Mouse (Mus musculus): ENCODE results near the gene Sobp. TPM values are rescaled to one million over a fixed set of nuclear protein-coding genes. Genes with fewer than 3 reads are reported as not detected.

The Sobp gene
- polyA plus RNA-seq, 1 experiment: 1.8 TPM

DNA sequence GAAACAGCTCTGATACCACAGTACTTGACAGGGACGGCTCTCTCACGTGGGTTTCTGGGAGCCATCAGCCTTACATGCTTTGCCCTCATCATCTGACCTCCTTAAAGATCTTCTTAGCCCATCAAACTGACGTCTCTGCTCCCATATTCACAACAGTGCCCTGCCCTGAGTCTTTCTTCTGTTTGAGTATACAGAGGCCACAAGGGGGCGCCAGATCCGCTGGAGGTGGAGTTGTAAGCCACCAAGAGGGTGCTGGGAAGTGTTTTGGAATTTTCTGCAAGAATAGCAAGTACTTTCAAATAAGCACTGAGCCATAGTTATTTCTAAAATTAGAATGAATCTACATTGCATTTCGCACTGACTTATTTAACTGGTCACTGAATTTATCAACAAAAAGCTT is 37.5 kb upstream of the Sobp start:
- H3K27me3 ChIP-seq (ENCODE audit: control insufficient read depth, insufficient read depth, low read length): no peaks in the 10 kb centered on the region

DNA sequence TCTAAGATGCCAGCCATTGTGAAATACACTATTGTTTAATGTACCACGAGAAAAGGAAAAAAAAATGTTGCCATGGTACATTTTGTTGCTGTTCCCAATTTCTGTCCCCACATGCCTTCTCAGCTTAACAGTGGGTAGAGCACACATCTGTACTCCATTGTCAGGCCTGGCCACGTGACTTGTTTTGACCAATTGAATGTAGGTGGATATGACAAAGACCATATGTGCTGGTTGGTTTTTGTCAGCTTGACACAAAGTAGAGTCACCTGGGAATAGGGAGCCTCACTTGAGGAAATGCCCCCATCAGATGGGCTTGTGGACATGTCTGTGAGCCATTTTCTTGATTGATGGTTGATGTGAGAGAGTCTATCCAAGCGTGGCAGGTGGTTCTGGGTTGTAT is 29.5 kb upstream of the Sobp start:
- Histone ChIP-seq H3K4me3 (ENCODE audit: control insufficient read depth, low read depth, low read length) (no peak overlapping the region), H3K27me3 (ENCODE audit: control insufficient read depth, insufficient read depth, low read length) (no peaks in the 10 kb centered on the region), H3K36me3 (ENCODE audit: control insufficient read depth, insufficient read depth, low read length) (no peaks in the 10 kb centered on the region), H3K4me1 (ENCODE audit: control insufficient read depth, insufficient read depth, low read length) (no peaks in the 10 kb centered on the region), H3K27ac (ENCODE audit: control insufficient read depth, insufficient read depth, low read depth, low read length) (no peak overlapping the region)
- TF ChIP-seq POLR2A (IDR thresholded peaks at IDR 0.05; ENCODE audit: control insufficient read depth, low read depth, low read length): no peak
- TF ChIP-seq CTCF (IDR thresholded peaks at IDR 0.05; ENCODE audit: control insufficient read depth, insufficient read depth, insufficient replicate concordance, low read depth, low read length): no peak

More for the DNA sequence above, 37.5 kb upstream of the Sobp start:
- H3K4me1 ChIP-seq (ENCODE audit: control insufficient read depth, insufficient read depth, low read length): no peaks in the 10 kb centered on the region
- H3K27ac ChIP-seq (ENCODE audit: control insufficient read depth, insufficient read depth, low read depth, low read length): no peak overlapping the region
- no peak overlapping the region for H3K4me3 ChIP-seq (ENCODE audit: control insufficient read depth, low read depth, low read length)
- H3K36me3 ChIP-seq (ENCODE audit: control insufficient read depth, insufficient read depth, low read length): no peaks in the 10 kb centered on the region
- peak; percentile 70; the same call in 1 of the 2 replicates for TF ChIP-seq CTCF (IDR thresholded peaks at IDR 0.05; ENCODE audit: control insufficient read depth, insufficient read depth, insufficient replicate concordance, low read depth, low read length)
- TF ChIP-seq POLR2A (IDR thresholded peaks at IDR 0.05; ENCODE audit: control insufficient read depth, low read depth, low read length): no peak

- Histone ChIP-seq H3K27me3 (ENCODE audit: control insufficient read depth, insufficient read depth, low read length) (no peaks in the 10 kb centered on the region), H3K27ac (ENCODE audit: control insufficient read depth, insufficient read depth, low read depth, low read length) (no peak overlapping the region), H3K4me1 (ENCODE audit: control insufficient read depth, insufficient read depth, low read length) (no peaks in the 10 kb centered on the region), H3K36me3 (ENCODE audit: control insufficient read depth, insufficient read depth, low read length) (no peaks in the 10 kb centered on the region), H3K4me3 (ENCODE audit: control insufficient read depth, low read depth, low read length) (no peak overlapping the region)
- TF ChIP-seq CTCF (IDR thresholded peaks at IDR 0.05; ENCODE audit: control insufficient read depth, insufficient read depth, insufficient replicate concordance, low read depth, low read length): no peak
- no peak for TF ChIP-seq POLR2A (IDR thresholded peaks at IDR 0.05; ENCODE audit: control insufficient read depth, low read depth, low read length)
These were observed 25.9 kb upstream of the Sobp start for GRCm38 (mm10) chr10:43200206-43200605.

- TF ChIP-seq POLR2A (IDR thresholded peaks at IDR 0.05; ENCODE audit: control insufficient read depth, low read depth, low read length) (no peak), CTCF (IDR thresholded peaks at IDR 0.05; ENCODE audit: control insufficient read depth, insufficient read depth, insufficient replicate concordance, low read depth, low read length) (no peak)
- Histone ChIP-seq H3K27me3 (ENCODE audit: control insufficient read depth, insufficient read depth, low read length) (no peaks in the 10 kb centered on the region), H3K36me3 (ENCODE audit: control insufficient read depth, insufficient read depth, low read length) (no peaks in the 10 kb centered on the region), H3K27ac (ENCODE audit: control insufficient read depth, insufficient read depth, low read depth, low read length) (no peak overlapping the region), H3K4me1 (ENCODE audit: control insufficient read depth, insufficient read depth, low read length) (no peaks in the 10 kb centered on the region), H3K4me3 (ENCODE audit: control insufficient read depth, low read depth, low read length) (no peak overlapping the region)
These were observed 6.1 kb upstream of the Sobp start for GRCm38 (mm10) chr10:43180313-43180912.

DNA sequence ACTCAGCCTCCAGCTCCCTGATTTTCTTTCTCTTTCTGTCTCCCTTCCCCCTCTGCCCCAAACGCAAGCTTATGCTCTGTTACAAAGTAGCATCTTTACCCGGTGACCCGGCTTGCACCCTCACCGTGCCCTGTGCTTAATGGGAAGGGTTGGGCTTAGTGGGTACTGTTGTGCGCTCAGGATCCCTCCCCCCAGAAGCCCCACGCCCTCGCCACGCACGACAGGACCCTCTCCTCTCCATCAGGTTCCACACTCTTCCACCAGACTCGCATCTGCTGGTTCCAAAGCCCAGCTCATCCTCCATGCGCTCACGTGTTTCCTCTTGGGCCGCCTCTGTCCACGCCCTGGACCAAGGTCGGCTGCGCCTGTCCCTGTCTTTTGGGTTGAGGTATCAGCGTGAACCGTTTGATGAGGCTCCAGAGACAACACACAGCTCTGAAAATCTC is 849 bp upstream of the Sobp start:
- Histone ChIP-seq H3K4me3 (ENCODE audit: control insufficient read depth, low read depth, low read length) (peak overlapping the region; percentile 85), H3K27ac (ENCODE audit: control insufficient read depth, insufficient read depth, low read depth, low read length) (peak overlapping the region; percentile 81; the same call in 1 of the 2 replicates), H3K36me3 (ENCODE audit: control insufficient read depth, insufficient read depth, low read length) (no peaks in the 10 kb centered on the region), H3K4me1 (ENCODE audit: control insufficient read depth, insufficient read depth, low read length) (peaks cover 5% of the 10 kb centered on the region), H3K27me3 (ENCODE audit: control insufficient read depth, insufficient read depth, low read length) (no peaks in the 10 kb centered on the region; the same call in none of the 2 replicates)
- TF ChIP-seq CTCF (IDR thresholded peaks at IDR 0.05; ENCODE audit: control insufficient read depth, insufficient read depth, insufficient replicate concordance, low read depth, low read length) (no peak), POLR2A (IDR thresholded peaks at IDR 0.05; ENCODE audit: control insufficient read depth, low read depth, low read length) (no peak)

DNA sequence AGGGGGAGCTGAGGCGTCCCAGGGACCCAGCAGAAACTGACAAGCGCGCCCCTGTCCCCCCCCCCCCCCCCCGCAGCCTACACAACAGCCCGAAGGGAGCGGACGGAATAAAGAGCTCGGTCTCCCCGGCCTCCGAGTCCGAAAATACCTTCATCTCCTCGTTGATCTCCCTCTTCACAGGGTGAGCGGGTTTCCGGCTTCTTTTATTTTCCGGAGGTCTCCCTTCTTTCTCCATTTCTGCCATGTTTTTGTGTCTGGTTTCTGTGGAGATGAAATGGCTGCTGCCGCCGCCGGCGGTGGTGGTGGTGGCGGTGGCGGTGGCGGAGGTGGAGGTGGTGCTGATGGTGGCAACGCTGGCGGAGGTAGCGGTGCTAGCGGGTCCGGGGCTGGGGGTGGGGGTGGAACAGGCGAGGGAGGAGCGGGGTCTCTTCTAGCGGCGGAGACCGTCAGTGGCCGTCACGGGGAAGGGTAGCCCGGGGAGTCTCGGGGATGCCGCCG is 453 bp downstream of the Sobp start:
- peaks cover 5% of the 10 kb centered on the region for H3K4me1 ChIP-seq (ENCODE audit: control insufficient read depth, insufficient read depth, low read length)
- TF ChIP-seq CTCF (IDR thresholded peaks at IDR 0.05; ENCODE audit: control insufficient read depth, insufficient read depth, insufficient replicate concordance, low read depth, low read length) (no peak), POLR2A (IDR thresholded peaks at IDR 0.05; ENCODE audit: control insufficient read depth, low read depth, low read length) (no peak)
- H3K27me3 ChIP-seq (ENCODE audit: control insufficient read depth, insufficient read depth, low read length): no peaks in the 10 kb centered on the region; the same call in none of the 2 replicates

DNA sequence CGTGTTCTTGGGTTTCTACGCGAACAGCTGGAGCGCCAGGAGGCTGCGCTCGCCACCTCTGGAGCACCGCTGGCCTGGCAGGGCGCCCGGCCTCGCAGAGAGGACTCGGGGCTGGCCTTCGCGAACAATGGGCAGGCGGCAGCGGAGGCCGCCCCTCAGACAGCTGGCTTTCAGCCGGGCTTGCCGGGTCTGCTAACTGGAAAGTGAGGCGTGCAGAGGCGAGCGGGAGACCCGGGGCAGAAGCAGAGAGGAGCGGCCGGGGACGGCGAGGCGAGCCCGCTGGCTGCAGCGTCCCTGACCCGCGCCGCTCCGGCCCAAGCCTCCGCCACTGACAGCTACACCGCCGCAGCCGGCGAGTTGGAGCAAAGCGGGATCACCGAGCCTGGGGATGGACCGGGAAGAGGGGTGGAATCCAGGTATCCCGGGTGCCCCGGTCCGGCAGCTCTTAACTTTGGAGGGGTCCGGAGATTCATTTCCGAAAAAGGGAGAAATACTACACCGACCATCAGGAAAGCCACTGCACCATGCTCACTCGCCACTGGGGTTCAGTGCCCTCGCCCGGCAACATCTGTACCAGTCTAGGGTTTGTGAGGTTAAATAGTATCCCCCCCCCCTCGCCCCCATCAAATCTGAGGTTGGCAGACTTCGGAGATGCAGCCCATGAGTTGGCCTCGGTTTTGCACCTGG is 1.0 kb downstream of the Sobp start:
- H3K27ac ChIP-seq (ENCODE audit: control insufficient read depth, insufficient read depth, low read depth, low read length): no peak overlapping the region
- no peaks in the 10 kb centered on the region; the same call in none of the 2 replicates for H3K27me3 ChIP-seq (ENCODE audit: control insufficient read depth, insufficient read depth, low read length)
- H3K36me3 ChIP-seq (ENCODE audit: control insufficient read depth, insufficient read depth, low read length): no peaks in the 10 kb centered on the region
- no peak for TF ChIP-seq POLR2A (IDR thresholded peaks at IDR 0.05; ENCODE audit: control insufficient read depth, low read depth, low read length)
- TF ChIP-seq CTCF (IDR thresholded peaks at IDR 0.05; ENCODE audit: control insufficient read depth, insufficient read depth, insufficient replicate concordance, low read depth, low read length): no peak
- H3K4me3 ChIP-seq (ENCODE audit: control insufficient read depth, low read depth, low read length): peak overlapping the region; percentile 82
- peaks cover 5% of the 10 kb centered on the region for H3K4me1 ChIP-seq (ENCODE audit: control insufficient read depth, insufficient read depth, low read length)

More for the DNA sequence above, 453 bp downstream of the Sobp start:
- H3K27ac ChIP-seq (ENCODE audit: control insufficient read depth, insufficient read depth, low read depth, low read length): no peak overlapping the region
- peak overlapping the region; percentile 82 for H3K4me3 ChIP-seq (ENCODE audit: control insufficient read depth, low read depth, low read length)
- H3K36me3 ChIP-seq (ENCODE audit: control insufficient read depth, insufficient read depth, low read length): no peaks in the 10 kb centered on the region

All from testis, adult 2 months (tissue).